Mouse (Mus musculus) ovary, postnatal 10 days (tissue): ENCODE measurements at regions not wholly inside any gene's neighbourhood (a gene's known extent, or its start where the extent isn't known, plus 50 kb on each side); places are given as distances from the start of the nearest gene placed in this dataset.

Source experiments
- DNase-seq: peaks from one replicate; pipeline ENCODE4 v3.0.0; 2022; ENCODE audit warnings: low spot score

GRCm38 (mm10) chr2:129952486-129952885 lies 59.7 kb upstream of the Tgm3 start:
- DNase-seq: no peak

- no peak for DNase-seq
Measured at GRCm38 (mm10) chr2:129955260-129955691, 56.9 kb upstream of the Tgm3 start.

- no peak for DNase-seq
Measured at GRCm38 (mm10) chr2:129958120-129958519, 54.0 kb upstream of the Tgm3 start.

- no peak for DNase-seq
Measured at GRCm38 (mm10) chr2:129960364-129960763, 51.8 kb upstream of the Tgm3 start.

- DNase-seq: no peak
Measured at GRCm38 (mm10) chr2:129961522-129961921, 50.6 kb upstream of the Tgm3 start.
